Mouse (Mus musculus): ENCODE data around the gene Cyp1b1.

GRCm38 (mm10) chr17:79712536-79712935, 2.3 kb downstream of the Cyp1b1 start:
- no peak for TF ChIP-seq CTCF (IDR thresholded peaks at IDR 0.05; ENCODE audit: extremely low read depth, insufficient read length, insufficient replicate concordance, low read depth, low read length)
- no peak for TF ChIP-seq POLR2A (IDR thresholded peaks at IDR 0.05; ENCODE audit: low read depth, low read length)

All from small intestine, adult 2 months (tissue).